In the genomic region with DNA sequence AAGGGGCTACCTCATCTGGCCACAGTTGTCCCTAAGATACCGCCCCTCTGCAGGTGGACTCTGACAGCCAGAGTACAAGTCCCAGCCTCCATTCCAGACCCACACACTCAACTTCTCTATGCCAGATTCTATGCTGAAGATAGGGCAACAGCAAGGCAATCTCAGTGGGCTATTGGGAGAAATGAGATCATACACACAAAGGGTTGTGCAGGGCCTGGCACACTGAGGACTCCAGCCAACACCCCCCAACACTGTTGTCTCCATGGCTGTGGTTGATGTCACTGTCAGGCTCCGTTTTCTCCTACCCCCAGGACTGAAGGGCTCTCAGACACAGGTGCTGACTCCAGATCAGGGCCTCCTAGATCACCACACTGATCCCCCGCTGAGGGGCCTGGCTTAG, we compare ENCODE assay signal across 7 mouse cellular contexts. TPM values are rescaled to one million over a fixed set of nuclear protein-coding genes. Genes with fewer than 3 reads are reported as not detected.
A peak's percentile ranks its signal among the peaks of the same experiment; 100 is the strongest.
DNase-seq lines count a peak whose midpoint lies in the region; ATAC-seq and TF ChIP-seq lines count a peak whose summit lies in the region.

No protein-coding gene starts in this region.

- H3K4me3 ChIP-seq in lung, embryonic 16.5 days (ENCODE audit: low read length): peak overlapping the region; percentile 97
- H3K4me3 ChIP-seq in embryonic fibroblast, embryonic 13.5 days (ENCODE audit: insufficient read depth, low read length): peak overlapping the region; percentile 72
- H3K4me3 ChIP-seq in limb, embryonic 12.5 days (replicated peaks): peak overlapping the region; percentile 71
- peak overlapping the region; percentile 98 for H3K4me3 ChIP-seq in stomach, embryonic 14.5 days (ENCODE audit: low read depth, low read length)

- H3K27ac ChIP-seq in lung, embryonic 16.5 days (ENCODE audit: low read length): no peak overlapping the region
- H3K27ac ChIP-seq in embryonic fibroblast, embryonic 13.5 days (ENCODE audit: insufficient read depth, low read length): no peak overlapping the region
- H3K27ac ChIP-seq in limb, embryonic 12.5 days: no peak overlapping the region
- no peak overlapping the region for H3K27ac ChIP-seq in stomach, embryonic 14.5 days (ENCODE audit: low read length)

- no peaks in the 10 kb centered on the region for H3K27me3 ChIP-seq in lung, embryonic 16.5 days (ENCODE audit: control insufficient read depth, insufficient read depth, low read depth, low read length)
- no peaks in the 10 kb centered on the region for H3K27me3 ChIP-seq in limb, embryonic 12.5 days
- H3K27me3 ChIP-seq in stomach, embryonic 14.5 days (ENCODE audit: control insufficient read depth, insufficient read depth, low read length): no peaks in the 10 kb centered on the region

- H3K9ac ChIP-seq in lung, embryonic 16.5 days (ENCODE audit: low read length): peak overlapping the region; percentile 94
- peak overlapping the region; percentile 75 for H3K9ac ChIP-seq in limb, embryonic 12.5 days (replicated peaks)
- H3K9ac ChIP-seq in stomach, embryonic 14.5 days (replicated peaks; ENCODE audit: low read depth, low read length): peak overlapping the region; percentile 87

- no peak for ATAC-seq in lung, embryonic 16.5 days (ENCODE audit: low read depth)
- no peak for ATAC-seq in limb, embryonic 12.5 days (ENCODE audit: insufficient number of reproducible peaks, insufficient read depth, low FRiP score, low TSS enrichment, low read depth)
- no peak for ATAC-seq in stomach, embryonic 14.5 days (ENCODE audit: insufficient number of reproducible peaks, insufficient read depth, low FRiP score, low read depth)

- peak overlapping the region; percentile 74 for H3K4me2 ChIP-seq in lung, embryonic 16.5 days (ENCODE audit: low read depth, low read length)
- peak overlapping the region; percentile 92 for H3K4me2 ChIP-seq in limb, embryonic 12.5 days
- peak overlapping the region; percentile 75 for H3K4me2 ChIP-seq in stomach, embryonic 14.5 days (replicated peaks; ENCODE audit: low read depth, low read length)

- 22% methylated on average over 3 of the region's 3 CpGs for WGBS in lung, embryonic 16.5 days
- 41% methylated on average over 3 of the region's 3 CpGs for WGBS in limb, embryonic 12.5 days
- 30% methylated on average over 3 of the region's 3 CpGs for WGBS in stomach, embryonic 14.5 days

- H3K36me3 ChIP-seq in lung, embryonic 16.5 days (ENCODE audit: control insufficient read depth, insufficient read depth, low read length): no peaks in the 10 kb centered on the region
- no peaks in the 10 kb centered on the region for H3K36me3 ChIP-seq in limb, embryonic 12.5 days
- no peaks in the 10 kb centered on the region for H3K36me3 ChIP-seq in stomach, embryonic 14.5 days (ENCODE audit: control insufficient read depth, insufficient read depth, low read length)

- no peak for DNase-seq in lung, postnatal 4 days
- no peak for DNase-seq in layer of hippocampus, adult 11-12 months (ENCODE audit: low spot score)
- no peak for DNase-seq in embryo, embryonic 11 days

- H3K4me1 ChIP-seq in lung, embryonic 16.5 days (replicated peaks; ENCODE audit: control insufficient read depth, insufficient read depth, low read length): peaks cover 16% of the 10 kb centered on the region
- H3K4me1 ChIP-seq in embryonic fibroblast, embryonic 13.5 days (ENCODE audit: control insufficient read depth, insufficient read depth, low read length): peaks cover 10% of the 10 kb centered on the region
- H3K4me1 ChIP-seq in limb, embryonic 12.5 days (replicated peaks): peaks cover 20% of the 10 kb centered on the region
- peaks cover 21% of the 10 kb centered on the region for H3K4me1 ChIP-seq in stomach, embryonic 14.5 days (ENCODE audit: control insufficient read depth, insufficient read depth, low read length)

- TF ChIP-seq CTCF in embryonic fibroblast, embryonic 13.5 days (IDR thresholded peaks at IDR 0.05; ENCODE audit: borderline replicate concordance, insufficient read depth, low read length): no peak

- no peak for TF ChIP-seq POLR2A in embryonic fibroblast, embryonic 13.5 days (IDR thresholded peaks at IDR 0.05; ENCODE audit: low read depth, low read length)

- H3K9me3 ChIP-seq in lung, embryonic 16.5 days (ENCODE audit: control insufficient read depth, low read length): no peaks in the 10 kb centered on the region
- no peaks in the 10 kb centered on the region for H3K9me3 ChIP-seq in limb, embryonic 12.5 days
- no peaks in the 10 kb centered on the region for H3K9me3 ChIP-seq in stomach, embryonic 14.5 days (ENCODE audit: control insufficient read depth, low read depth, low read length)

RNA-seq across cellular contexts. Expression of a gene that starts 1.0 kb away (rescaled TPM):
- 42.2 and 50.5 TPM in 2 replicates for polyA plus RNA-seq in lung, embryonic 16.5 days (2015; fragmentation: Nextera tagmentation; extraction: Ambion mirVana)
- polyA plus RNA-seq in embryonic fibroblast, embryonic 13.5 days (2011; ENCODE audit: insufficient read length, low read depth, missing spikeins): 75.9 and 95.7 TPM in 2 replicates
- polyA plus RNA-seq in limb, embryonic 12.5 days (2016; fragmentation: Nextera tagmentation; extraction: Ambion mirVana): 57.2 and 73.4 TPM in 2 replicates
- 60.4 and 63.0 TPM in 2 replicates for polyA plus RNA-seq in stomach, embryonic 14.5 days (2014; fragmentation: Nextera tagmentation; extraction: Ambion mirVana)

RNA-seq across cellular contexts. Expression of a gene that starts 8.4 kb away (rescaled TPM):
- polyA plus RNA-seq in lung, embryonic 16.5 days (2015; fragmentation: Nextera tagmentation; extraction: Ambion mirVana): 0.64 and 1.0 TPM in 2 replicates
- polyA plus RNA-seq in embryonic fibroblast, embryonic 13.5 days (2011; ENCODE audit: insufficient read length, low read depth, missing spikeins): 7.7 and 8.4 TPM in 2 replicates
- 0.16 and 0.17 TPM in 2 replicates for polyA plus RNA-seq in limb, embryonic 12.5 days (2016; fragmentation: Nextera tagmentation; extraction: Ambion mirVana)
- polyA plus RNA-seq in stomach, embryonic 14.5 days (2014; fragmentation: Nextera tagmentation; extraction: Ambion mirVana): not detected in 2 replicates

RNA-seq across cellular contexts. Expression of a gene that starts 20.1 kb away (rescaled TPM):
- not detected in 2 replicates for polyA plus RNA-seq in lung, embryonic 16.5 days (2015; fragmentation: Nextera tagmentation; extraction: Ambion mirVana)
- polyA plus RNA-seq in embryonic fibroblast, embryonic 13.5 days (2011; ENCODE audit: insufficient read length, low read depth, missing spikeins): not detected in 2 replicates
- not detected in 2 replicates for polyA plus RNA-seq in limb, embryonic 12.5 days (2016; fragmentation: Nextera tagmentation; extraction: Ambion mirVana)
- polyA plus RNA-seq in stomach, embryonic 14.5 days (2014; fragmentation: Nextera tagmentation; extraction: Ambion mirVana): not detected in 2 replicates

RNA-seq across cellular contexts. Expression of a gene that starts 41.4 kb away (rescaled TPM):
- polyA plus RNA-seq in lung, embryonic 16.5 days (2015; fragmentation: Nextera tagmentation; extraction: Ambion mirVana): 79.0 and 83.6 TPM in 2 replicates
- 82.5 and 83.0 TPM in 2 replicates for polyA plus RNA-seq in embryonic fibroblast, embryonic 13.5 days (2011; ENCODE audit: insufficient read length, low read depth, missing spikeins)
- 43.3 and 47.4 TPM in 2 replicates for polyA plus RNA-seq in limb, embryonic 12.5 days (2016; fragmentation: Nextera tagmentation; extraction: Ambion mirVana)
- 46.5 and 47.0 TPM in 2 replicates for polyA plus RNA-seq in stomach, embryonic 14.5 days (2014; fragmentation: Nextera tagmentation; extraction: Ambion mirVana)

RNA-seq across cellular contexts. Expression of a gene that starts 41.4 kb away (rescaled TPM):
- polyA plus RNA-seq in lung, embryonic 16.5 days (2015; fragmentation: Nextera tagmentation; extraction: Ambion mirVana): 158 and 172 TPM in 2 replicates
- polyA plus RNA-seq in embryonic fibroblast, embryonic 13.5 days (2011; ENCODE audit: insufficient read length, low read depth, missing spikeins): 58.9 and 94.2 TPM in 2 replicates
- 175 and 183 TPM in 2 replicates for polyA plus RNA-seq in limb, embryonic 12.5 days (2016; fragmentation: Nextera tagmentation; extraction: Ambion mirVana)
- 148 and 159 TPM in 2 replicates for polyA plus RNA-seq in stomach, embryonic 14.5 days (2014; fragmentation: Nextera tagmentation; extraction: Ambion mirVana)
